Mouse (Mus musculus): ENCODE data around the gene Marc2.

Marc2 gene

DNA sequence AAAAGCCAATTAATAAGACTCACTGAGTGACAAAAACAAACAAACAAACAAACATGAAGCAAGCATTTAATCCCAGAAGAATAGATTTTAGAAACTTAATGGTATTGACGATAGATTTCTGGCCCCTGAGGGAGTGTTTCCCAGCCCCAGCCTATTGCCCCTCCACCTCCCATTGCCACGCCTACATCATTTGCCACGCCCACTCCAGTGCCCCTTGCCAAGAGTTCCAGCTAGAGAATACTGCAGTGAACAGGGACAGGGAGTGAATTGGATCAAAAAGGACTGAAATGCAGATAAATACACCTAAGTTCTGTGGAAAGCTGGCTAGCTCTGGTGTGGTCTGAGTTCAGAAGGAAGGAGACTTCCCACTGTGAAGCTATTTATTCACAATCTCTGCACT lies 82.4 kb downstream of the Marc2 start:
- ATAC-seq (ENCODE audit: insufficient number of reproducible peaks, low FRiP score, low TSS enrichment) = no peak

Measured in cerebellum, adult (tissue).